In genomic region chr1:144406387-144407383, GRCm38 (mm10) we compare ENCODE assay signal across 8 mouse cellular contexts.
A peak's percentile ranks its signal among the peaks of the same experiment; 100 is the strongest.
DNase-seq lines count a peak whose midpoint lies in the region; ATAC-seq lines count a peak whose summit lies in the region.

No protein-coding gene starts in this region.

- WGBS in intestine, embryonic 16.5 days = 33% methylated on average over 15 of the region's 15 CpGs
- WGBS in midbrain, embryonic 12.5 days = 35% methylated on average over 15 of the region's 15 CpGs

- intact Hi-C loops in left cerebral cortex, postnatal 14 days (cut with DNase I) = no loop called here

- H3K9ac ChIP-seq in intestine, embryonic 16.5 days (ENCODE audit: low read depth, low read length) = no peak overlapping the region
- no peak overlapping the region for H3K9ac ChIP-seq in midbrain, embryonic 12.5 days (replicated peaks)

- ATAC-seq in intestine, embryonic 16.5 days = peak; percentile 89
- peak; percentile 92 for ATAC-seq in midbrain, embryonic 12.5 days (ENCODE audit: low FRiP score, low read depth)

- H3K4me3 ChIP-seq in intestine, embryonic 16.5 days (ENCODE audit: low read length) = no peak overlapping the region
- no peak overlapping the region for H3K4me3 ChIP-seq in midbrain, embryonic 12.5 days

- no peak overlapping the region for H3K27ac ChIP-seq in intestine, embryonic 16.5 days (ENCODE audit: low read length)
- no peak overlapping the region for H3K27ac ChIP-seq in midbrain, embryonic 12.5 days (replicated peaks)

- no peaks in the 10 kb centered on the region for H3K27me3 ChIP-seq in intestine, embryonic 16.5 days (replicated peaks; ENCODE audit: control insufficient read depth, insufficient read depth, low read length)
- H3K27me3 ChIP-seq in midbrain, embryonic 12.5 days = no peaks in the 10 kb centered on the region

- H3K4me2 ChIP-seq in intestine, embryonic 16.5 days (ENCODE audit: low read depth, low read length) = no peak overlapping the region
- no peak overlapping the region for H3K4me2 ChIP-seq in midbrain, embryonic 12.5 days (replicated peaks)

- DNase-seq in ZHBTc4 (ENCODE audit: low read depth, low spot score) = peak; percentile 76
- peak; percentile 91 to 93 for DNase-seq in cerebellum, postnatal 10 days
- DNase-seq in frontal cortex, postnatal 25 days (ENCODE audit: low spot score in 2 of 2) = peak; percentile 81 to 89
- DNase-seq in left cerebral cortex, postnatal 14 days (ENCODE audit: low spot score in 2 of 2) = peak; percentile 92
- peak; percentile 38 for DNase-seq in skeletal muscle tissue, adult 2 months (ENCODE audit: low read depth, low spot score)
- DNase-seq in yolk sac, embryonic 10.5 days (ENCODE audit: low spot score) = peak; percentile 32

- no peaks in the 10 kb centered on the region for H3K4me1 ChIP-seq in intestine, embryonic 16.5 days (ENCODE audit: control insufficient read depth, insufficient read depth, low read length)
- H3K4me1 ChIP-seq in midbrain, embryonic 12.5 days = no peaks in the 10 kb centered on the region

- H3K9me3 ChIP-seq in intestine, embryonic 16.5 days (ENCODE audit: control insufficient read depth, low read length) = no peaks in the 10 kb centered on the region
- no peaks in the 10 kb centered on the region for H3K9me3 ChIP-seq in midbrain, embryonic 12.5 days

- H3K36me3 ChIP-seq in intestine, embryonic 16.5 days (ENCODE audit: control insufficient read depth, insufficient read depth, low read length) = no peaks in the 10 kb centered on the region
- no peaks in the 10 kb centered on the region for H3K36me3 ChIP-seq in midbrain, embryonic 12.5 days

Comparison
In these comparisons a context has a peak if more than half of its experiments do, and no peak if none do; other contexts are left out.
1. DNase-seq: peak in every context shown above with its lines; median percentile 92 in cerebellum, postnatal 10 days; 92 in left cerebral cortex, postnatal 14 days; 85 in frontal cortex, postnatal 25 days; 76 in ZHBTc4; 38 in skeletal muscle tissue, adult 2 months; 32 in yolk sac, embryonic 10.5 days.